Mouse (Mus musculus): ENCODE measurements at regions not wholly inside any gene's neighbourhood (a gene's known extent, or its start where the extent isn't known, plus 50 kb on each side); places are given as distances from the start of the nearest gene placed in this dataset.

- TF ChIP-seq CTCF (IDR thresholded peaks at IDR 0.05; ENCODE audit: extremely low read depth, insufficient read length, insufficient replicate concordance, low read depth, low read length) (no peak), POLR2A (IDR thresholded peaks at IDR 0.05; ENCODE audit: low read depth, low read length) (no peak)
Measured at GRCm38 (mm10) chr13:6255303-6255702, 292.6 kb upstream of the Pitrm1 start.
